Mouse (Mus musculus) lung, embryonic 15.5 days (tissue): ENCODE results near the gene Tyrobp. TPM values are rescaled to one million over a fixed set of nuclear protein-coding genes. Genes with fewer than 3 reads are reported as not detected.
A peak's percentile ranks its signal among the peaks of the same experiment; 100 is the strongest.

Experiments used
- ATAC-seq: fragments of 200-750 bp; cut with Nextera tagmentation; 2 replicates; pipeline ENCODE4 v1.8.0; 2017; ENCODE audit warnings: moderate number of reproducible peaks, borderline replicate concordance; ENCODE audit not compliant: low FRiP score, low TSS enrichment; ENCODE audit errors: extremely low read depth
- H3K27ac ChIP-seq: fragments of 300-500 bp; sonication (generic); 2 replicates; pipeline ENCODE4 v1.5.1; 2015; ENCODE audit warnings: moderate library complexity, mild to moderate bottlenecking, inconsistent platforms
- H3K27me3 ChIP-seq: fragments of 300-500 bp; sonication (generic); 2 replicates; pipeline ENCODE4 v1.6.1; 2015; ENCODE audit warnings: inconsistent platforms
- H3K36me3 ChIP-seq: fragments of 300-500 bp; sonication (generic); 2 replicates; pipeline ENCODE4 v1.6.1; 2015; ENCODE audit warnings: inconsistent platforms
- H3K4me1 ChIP-seq: fragments of 300-500 bp; sonication (generic); 2 replicates; pipeline ENCODE4 v1.6.1; 2015; ENCODE audit warnings: inconsistent platforms
- H3K4me2 ChIP-seq: fragments of 300-500 bp; sonication (generic); 2 replicates; pipeline ENCODE4 v1.6.1; 2015; ENCODE audit warnings: inconsistent platforms, mild to moderate bottlenecking, moderate library complexity
- H3K4me3 ChIP-seq: fragments of 300-500 bp; sonication (generic); 2 replicates; pipeline ENCODE4 v1.5.1; 2015; ENCODE audit warnings: mild to moderate bottlenecking, inconsistent platforms
- H3K9ac ChIP-seq: fragments of 300-500 bp; sonication (generic); 2 replicates; pipeline ENCODE4 v1.6.1; 2015; ENCODE audit warnings: inconsistent platforms
- H3K9me3 ChIP-seq: fragments of 300-500 bp; sonication (generic); 2 replicates; pipeline ENCODE4 v1.6.1; 2016; ENCODE audit warnings: inconsistent platforms
- WGBS: fragments of 180-500 bp; shearing (Covaris S2); methylation state at CpG from one replicate; pipeline ENCODE4 v1.1.7; 2015; 5-methylcytosine and 5-hydroxymethylcytosine counted together
- polyA plus RNA-seq: library from polyadenylated mRNA; unstranded; fragments of >200 nt; fragmentation: Nextera tagmentation; extraction: Ambion mirVana; gene quantifications from 2 replicates; pipeline ENCODE4 v1.2.1, GENCODE M21; 2015

Gene Tyrobp
- polyA plus RNA-seq, 1 experiment from 2014 or later = 56.1 TPM

- Histone ChIP-seq H3K4me2 (peak overlapping the region; percentile 30; the same call in 1 of the 2 replicates), H3K36me3 (no peaks in the 10 kb centered on the region), H3K27me3 (peaks cover 69% of the 10 kb centered on the region), H3K4me3 (no peak overlapping the region), H3K9me3 (no peaks in the 10 kb centered on the region), H3K27ac (no peak overlapping the region), H3K9ac (no peak overlapping the region), H3K4me1 (0 out of 2 replicates have a peak, but pooled peaks cover 3% of the 10 kb centered on the region)
- no peak for ATAC-seq
- 19% methylated on average over 25 of the region's 25 CpGs for WGBS
Measured at GRCm38 (mm10) chr7:30453327-30453726, 39.8 kb downstream of the Tyrobp start.

- WGBS = 2% methylated on average over 25 of the region's 25 CpGs
- H3K9ac ChIP-seq = no peak overlapping the region
- ATAC-seq = no peak
- H3K4me2 ChIP-seq = peak overlapping the region; percentile 30; the same call in 1 of the 2 replicates
- H3K4me3 ChIP-seq = no peak overlapping the region
- no peaks in the 10 kb centered on the region for H3K9me3 ChIP-seq
- H3K4me1 ChIP-seq = 0 out of 2 replicates have a peak, but pooled peaks cover 3% of the 10 kb centered on the region
- peaks cover 73% of the 10 kb centered on the region for H3K27me3 ChIP-seq
- no peak overlapping the region for H3K27ac ChIP-seq
- no peaks in the 10 kb centered on the region for H3K36me3 ChIP-seq
Measured at GRCm38 (mm10) chr7:30453766-30454165, 40.2 kb downstream of the Tyrobp start.

GRCm38 (mm10) chr7:30454259-30454658, 40.7 kb downstream of the Tyrobp start:
- no peaks in the 10 kb centered on the region for H3K36me3 ChIP-seq
- no peak overlapping the region for H3K4me3 ChIP-seq
- WGBS = 11% methylated on average over 6 of the region's 6 CpGs
- ATAC-seq = no peak
- H3K9me3 ChIP-seq = no peaks in the 10 kb centered on the region
- H3K27ac ChIP-seq = no peak overlapping the region
- peaks cover 78% of the 10 kb centered on the region for H3K27me3 ChIP-seq
- no peak overlapping the region for H3K9ac ChIP-seq
- H3K4me2 ChIP-seq = no peak overlapping the region; the same call in 1 of the 2 replicates
- 0 out of 2 replicates have a peak, but pooled peaks cover 3% of the 10 kb centered on the region for H3K4me1 ChIP-seq

GRCm38 (mm10) chr7:30456487-30456886, 42.9 kb downstream of the Tyrobp start:
- Histone ChIP-seq H3K4me2 (no peak overlapping the region), H3K27me3 (peaks cover 97% of the 10 kb centered on the region), H3K9ac (no peak overlapping the region), H3K36me3 (no peaks in the 10 kb centered on the region), H3K4me1 (0 out of 2 replicates have a peak, but pooled peaks cover 3% of the 10 kb centered on the region), H3K27ac (no peak overlapping the region), H3K4me3 (no peak overlapping the region), H3K9me3 (no peaks in the 10 kb centered on the region)
- ATAC-seq = no peak
- WGBS = 1% methylated on average over 9 of the region's 9 CpGs

- Histone ChIP-seq H3K4me2 (no peak overlapping the region), H3K27ac (no peak overlapping the region), H3K9me3 (no peaks in the 10 kb centered on the region), H3K9ac (no peak overlapping the region), H3K36me3 (no peaks in the 10 kb centered on the region), H3K27me3 (peaks cover 95% of the 10 kb centered on the region), H3K4me1 (0 out of 2 replicates have a peak, but pooled peaks cover 3% of the 10 kb centered on the region), H3K4me3 (no peak overlapping the region)
- WGBS = 1% methylated on average over 31 of the region's 31 CpGs
- ATAC-seq = no peak
Measured at GRCm38 (mm10) chr7:30456911-30457628, 43.5 kb downstream of the Tyrobp start.

GRCm38 (mm10) chr7:30457629-30458330, 44.2 kb downstream of the Tyrobp start, which contains the start of the genes Kirrel2 and Nphs1:
Gene Kirrel2, minus strand, starts transcription at chr7:30457690.
Gene Nphs1, plus strand, starts transcription at chr7:30458315.
- no peak within 1 kb of the TSS for H3K4me3 ChIP-seq

GRCm38 (mm10) chr7:30459484-30459883, 45.9 kb downstream of the Tyrobp start:
- no peaks in the 10 kb centered on the region for H3K36me3 ChIP-seq
- ATAC-seq = no peak
- peaks cover 96% of the 10 kb centered on the region for H3K27me3 ChIP-seq
- no peak overlapping the region for H3K9ac ChIP-seq
- no peak overlapping the region for H3K27ac ChIP-seq
- H3K9me3 ChIP-seq = no peaks in the 10 kb centered on the region
- H3K4me2 ChIP-seq = no peak overlapping the region
- no peak overlapping the region for H3K4me3 ChIP-seq
- 30% methylated on average over 6 of the region's 6 CpGs for WGBS
- no peaks in the 10 kb centered on the region for H3K4me1 ChIP-seq

More at GRCm38 (mm10) chr7:30457629-30458330, 44.2 kb downstream of the Tyrobp start, which contains the start of the genes Kirrel2 and Nphs1:
- 0 out of 2 replicates have a peak, but pooled peaks cover 3% of the 10 kb centered on the region for H3K4me1 ChIP-seq
- 2% methylated on average over 16 of the region's 16 CpGs for WGBS
- H3K36me3 ChIP-seq = no peaks in the 10 kb centered on the region
- ATAC-seq = no peak
- no peak within 1 kb of the TSS for H3K9ac ChIP-seq
- H3K27ac ChIP-seq = no peak within 1 kb of the TSS
- no peaks in the 10 kb centered on the region for H3K9me3 ChIP-seq
- peaks cover 97% of the 10 kb centered on the region for H3K27me3 ChIP-seq
- no peak within 1 kb of the TSS for H3K4me2 ChIP-seq

GRCm38 (mm10) chr7:30463568-30463967, 50.0 kb downstream of the Tyrobp start:
- H3K4me2 ChIP-seq = no peak overlapping the region
- ATAC-seq = no peak
- H3K4me1 ChIP-seq = no peaks in the 10 kb centered on the region
- H3K9me3 ChIP-seq = no peaks in the 10 kb centered on the region
- 32% methylated on average over 7 of the region's 7 CpGs for WGBS
- H3K36me3 ChIP-seq = no peaks in the 10 kb centered on the region
- no peak overlapping the region for H3K4me3 ChIP-seq
- H3K9ac ChIP-seq = no peak overlapping the region
- no peak overlapping the region for H3K27ac ChIP-seq
- H3K27me3 ChIP-seq = peaks cover 97% of the 10 kb centered on the region

GRCm38 (mm10) chr7:30463996-30464395, 50.4 kb downstream of the Tyrobp start:
- peaks cover 94% of the 10 kb centered on the region for H3K27me3 ChIP-seq
- H3K4me2 ChIP-seq = no peak overlapping the region
- H3K9me3 ChIP-seq = no peaks in the 10 kb centered on the region
- no peak for ATAC-seq
- H3K27ac ChIP-seq = no peak overlapping the region
- no peaks in the 10 kb centered on the region for H3K4me1 ChIP-seq
- H3K36me3 ChIP-seq = no peaks in the 10 kb centered on the region
- H3K9ac ChIP-seq = no peak overlapping the region
- 19% methylated on average over 4 of the region's 4 CpGs for WGBS
- H3K4me3 ChIP-seq = no peak overlapping the region

- ATAC-seq = no peak
- WGBS = 10% methylated on average over 6 of the region's 6 CpGs
Measured at GRCm38 (mm10) chr7:30464816-30465300, 51.3 kb downstream of the Tyrobp start.

More at GRCm38 (mm10) chr7:30464816-30465300, 51.3 kb downstream of the Tyrobp start:
- Histone ChIP-seq H3K36me3 (no peaks in the 10 kb centered on the region), H3K27ac (no peak overlapping the region), H3K9me3 (no peaks in the 10 kb centered on the region), H3K9ac (no peak overlapping the region), H3K4me1 (no peaks in the 10 kb centered on the region), H3K4me2 (no peak overlapping the region), H3K27me3 (peaks cover 86% of the 10 kb centered on the region), H3K4me3 (no peak overlapping the region)
